Mouse (Mus musculus): Measurements from ENCODE around the gene Sertad2. TPM values are rescaled to one million over a fixed set of nuclear protein-coding genes. Genes with fewer than 3 reads are reported as not detected.

Gene Sertad2
- total RNA-seq, 1 experiment from 2014 or later, result 15.7 TPM

- DNase-seq, result no peak
Observed at GRCm38 (mm10) chr11:20603066-20603812, 60.2 kb downstream of the Sertad2 start.

GRCm38 (mm10) chr11:20604119-20604518, 61.1 kb downstream of the Sertad2 start:
- no peak for DNase-seq

- no peak for DNase-seq
Observed at GRCm38 (mm10) chr11:20605613-20606012, 62.6 kb downstream of the Sertad2 start.

- DNase-seq, result no peak
Observed at GRCm38 (mm10) chr11:20608442-20608841, 65.4 kb downstream of the Sertad2 start.

GRCm38 (mm10) chr11:20613223-20613622, 70.2 kb downstream of the Sertad2 start:
- no peak for DNase-seq

GRCm38 (mm10) chr11:20616103-20616502, 73.0 kb downstream of the Sertad2 start:
- no peak for DNase-seq

- DNase-seq, result no peak
Observed at GRCm38 (mm10) chr11:20627146-20627545, 84.1 kb downstream of the Sertad2 start.

- DNase-seq, result no peak
Observed at GRCm38 (mm10) chr11:20628216-20628615, 85.2 kb downstream of the Sertad2 start.

GRCm38 (mm10) chr11:20629700-20630099, 86.6 kb downstream of the Sertad2 start:
- DNase-seq, result no peak

- peak; percentile 96 for DNase-seq
Observed at GRCm38 (mm10) chr11:20631026-20631940, 88.2 kb downstream of the Sertad2 start.

GRCm38 (mm10) chr11:20631941-20632618, 89.0 kb downstream of the Sertad2 start:
- peak; percentile 74 for DNase-seq

GRCm38 (mm10) chr11:20632619-20632965, 89.5 kb downstream of the Sertad2 start:
- DNase-seq, result peak; percentile 59

GRCm38 (mm10) chr11:20634543-20634942, 91.5 kb downstream of the Sertad2 start:
- no peak for DNase-seq

- DNase-seq, result no peak
Observed at GRCm38 (mm10) chr11:20635646-20636045, 92.6 kb downstream of the Sertad2 start.

- DNase-seq, result no peak
Observed at GRCm38 (mm10) chr11:20636114-20636513, 93.1 kb downstream of the Sertad2 start.

GRCm38 (mm10) chr11:20637060-20637459, 94.0 kb downstream of the Sertad2 start:
- no peak for DNase-seq

- DNase-seq, result peak; percentile 82
Observed at GRCm38 (mm10) chr11:20638841-20639240, 95.8 kb downstream of the Sertad2 start.

- DNase-seq, result no peak
Observed at GRCm38 (mm10) chr11:20639918-20640447, 96.9 kb downstream of the Sertad2 start.

GRCm38 (mm10) chr11:20642321-20642720, 99.3 kb downstream of the Sertad2 start:
- no peak for DNase-seq

GRCm38 (mm10) chr11:20643161-20643560, 100.1 kb downstream of the Sertad2 start:
- DNase-seq, result no peak

- DNase-seq, result no peak
Observed at GRCm38 (mm10) chr11:20644166-20644565, 101.1 kb downstream of the Sertad2 start.

GRCm38 (mm10) chr11:20644872-20645271, 101.8 kb downstream of the Sertad2 start:
- DNase-seq, result no peak
